Mouse (Mus musculus) lung, postnatal 36 days (tissue): ENCODE measurements around the gene D930020B18Rik.

ENCODE experiments used
- DNase-seq: peaks from one replicate; pipeline ENCODE4 v3.0.0; 2022; ENCODE audit warnings: mixed read lengths

The D930020B18Rik gene

GRCm38 (mm10) chr10:121641272-121642053 is at the start of gene D930020B18Rik:
TSS of gene D930020B18Rik (plus strand) at chr10:121641588.
- peak; percentile 44 for DNase-seq

- no peak for DNase-seq
Measured at GRCm38 (mm10) chr10:121596580-121596979, 44.8 kb upstream of the D930020B18Rik start.

GRCm38 (mm10) chr10:121601272-121601671 is 40.1 kb upstream of the D930020B18Rik start:
- no peak for DNase-seq

DNA sequence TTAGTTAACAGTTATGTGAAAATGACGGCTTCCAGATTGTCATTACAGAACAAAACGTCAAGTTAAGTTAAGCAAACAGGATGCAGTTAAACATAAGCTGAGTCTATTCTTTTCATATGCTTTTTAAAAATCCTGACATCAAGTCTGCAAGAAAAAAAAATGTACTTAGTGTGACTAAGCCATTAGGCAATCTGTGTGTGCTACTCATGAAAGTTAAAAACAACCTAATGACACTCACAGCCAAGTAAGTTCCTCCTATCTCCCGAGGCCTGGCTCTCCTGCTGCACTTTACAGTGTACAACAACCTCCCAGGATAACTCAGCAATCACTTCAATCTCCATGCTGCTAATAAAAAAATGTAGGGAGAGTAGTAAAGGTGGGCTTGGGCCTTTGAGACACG is 37.8 kb upstream of the D930020B18Rik start:
- no peak for DNase-seq

DNA sequence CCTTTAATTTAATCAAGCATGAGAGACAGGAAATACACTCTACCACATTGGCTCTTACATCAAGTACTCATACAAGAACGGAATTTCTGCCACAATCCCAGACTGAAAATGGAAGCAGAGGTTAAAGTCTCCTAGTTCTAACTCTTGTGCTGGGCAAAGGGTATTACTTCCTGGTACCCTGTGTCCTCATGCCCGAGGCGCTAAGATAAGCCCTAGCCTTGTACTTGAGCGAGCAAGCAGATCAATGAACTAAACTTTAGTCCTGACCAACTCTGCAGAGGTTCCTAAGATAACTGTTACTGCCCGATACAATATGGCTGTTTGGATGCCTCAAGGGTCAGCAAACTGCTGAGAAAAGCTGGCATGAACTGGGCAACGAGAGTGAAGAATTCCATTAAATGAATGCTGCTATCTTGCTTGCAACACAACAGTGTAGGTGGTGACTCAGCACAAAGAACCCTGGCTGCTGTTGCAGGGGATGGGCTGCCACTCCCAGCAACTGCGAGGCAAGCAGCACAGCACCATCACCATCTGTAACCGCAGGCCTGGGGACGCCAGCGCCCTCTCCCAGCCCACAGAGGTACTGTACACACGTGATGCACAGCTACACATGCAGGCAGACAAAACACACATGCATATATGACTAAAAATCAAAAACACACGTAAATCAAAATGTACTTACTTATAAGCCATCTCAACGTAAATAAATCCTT is 36.6 kb upstream of the D930020B18Rik start:
- no peak for DNase-seq

- DNase-seq = no peak
Measured at GRCm38 (mm10) chr10:121608177-121608576, 33.2 kb upstream of the D930020B18Rik start.

DNA sequence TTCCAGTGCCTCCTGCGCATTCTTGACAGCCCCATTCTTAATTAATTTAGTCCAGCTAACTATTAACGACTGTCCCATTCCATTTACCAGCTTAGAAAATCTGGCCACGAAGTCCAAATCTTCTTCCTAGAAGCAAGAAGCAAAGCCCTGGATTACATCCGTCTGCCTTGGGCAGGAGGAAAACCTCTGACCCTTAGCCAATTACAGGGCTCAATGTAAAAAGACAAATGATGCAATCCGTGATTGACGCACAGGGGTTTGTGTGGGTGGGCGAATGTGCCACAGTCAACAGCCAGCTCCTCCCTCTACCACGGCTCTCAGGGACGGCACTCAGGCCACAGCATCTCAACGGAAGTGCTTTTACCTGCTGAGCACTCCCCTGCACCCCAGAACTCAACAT is 29.8 kb upstream of the D930020B18Rik start:
- peak; percentile 46 for DNase-seq

DNA sequence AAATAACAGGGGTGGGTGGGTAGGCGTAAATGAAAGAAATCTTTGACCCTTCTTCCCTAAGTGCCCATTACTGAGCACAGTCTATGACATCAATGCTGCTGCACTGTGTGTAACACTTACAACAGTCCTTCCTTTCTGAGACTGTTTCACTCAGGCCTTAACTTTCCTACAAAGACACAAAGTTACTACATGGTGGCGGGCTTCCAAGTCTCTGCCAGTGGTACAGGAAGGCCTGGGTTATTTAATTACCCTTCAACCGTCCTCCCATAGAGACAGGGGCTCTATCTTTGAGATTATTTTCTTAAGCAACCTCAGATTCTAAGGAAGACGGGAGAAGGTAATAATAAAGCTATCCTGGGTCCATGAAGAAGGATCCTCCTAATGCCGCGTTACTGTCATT is 28.9 kb upstream of the D930020B18Rik start:
- no peak for DNase-seq

DNA sequence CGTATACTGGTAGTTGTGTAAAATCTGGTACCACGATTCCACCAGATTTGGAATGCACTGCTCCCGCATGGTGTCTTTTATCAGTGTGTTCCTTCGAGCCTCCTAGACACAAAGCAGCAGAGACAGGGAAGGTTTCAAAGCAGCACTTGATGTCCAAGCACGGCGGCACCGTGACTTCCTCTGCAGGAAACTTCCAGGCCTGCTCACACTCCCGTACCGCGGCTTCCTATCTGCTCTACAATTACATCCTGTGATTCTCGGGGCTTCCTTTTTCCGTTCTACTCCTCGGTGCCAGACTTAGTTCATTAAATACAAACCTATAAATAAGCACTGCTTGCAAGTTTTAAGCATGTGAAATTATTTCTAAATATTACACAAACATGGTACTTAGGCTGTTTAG is 27.8 kb upstream of the D930020B18Rik start:
- peak; percentile 85 for DNase-seq

DNA sequence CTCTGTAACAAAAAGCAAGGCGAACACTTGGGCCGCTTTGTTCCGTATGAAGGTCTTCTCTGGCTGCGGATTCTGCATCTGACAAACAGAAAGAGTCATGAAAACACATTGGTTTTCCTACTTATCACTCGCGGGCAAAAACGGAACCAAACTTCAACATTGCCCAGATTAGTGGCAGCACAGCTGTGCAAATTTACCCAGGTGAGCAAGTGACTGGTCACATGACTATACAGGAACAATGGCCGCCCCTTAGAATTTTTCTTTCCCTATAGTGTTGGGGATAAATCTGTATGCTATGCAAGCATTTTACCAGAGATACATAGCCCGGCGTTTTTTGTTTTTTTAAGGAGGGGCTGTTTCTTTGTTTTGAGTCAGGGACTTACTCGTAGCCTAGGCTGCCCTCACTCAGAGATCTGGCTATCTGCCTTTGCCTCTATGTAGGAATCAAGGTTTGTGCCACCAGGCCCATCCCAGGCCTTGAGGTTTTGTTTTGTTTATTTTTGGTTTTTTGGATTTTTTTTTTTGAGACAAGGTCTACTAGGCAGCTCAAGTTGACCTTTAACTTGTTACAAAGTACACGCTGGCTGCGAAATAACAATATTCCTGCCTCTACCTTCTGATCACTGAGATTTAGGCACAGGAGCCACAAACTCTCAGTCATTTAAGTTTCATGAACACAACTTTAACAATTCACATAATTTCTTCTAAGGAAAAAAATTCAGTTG is 26.1 kb upstream of the D930020B18Rik start:
- no peak for DNase-seq

- peak; percentile 18 for DNase-seq
Measured at GRCm38 (mm10) chr10:121615935-121616334, 25.5 kb upstream of the D930020B18Rik start.

- no peak for DNase-seq
Measured at GRCm38 (mm10) chr10:121622431-121622830, 19.0 kb upstream of the D930020B18Rik start.

GRCm38 (mm10) chr10:121623670-121624069 is 17.7 kb upstream of the D930020B18Rik start:
- peak; percentile 31 for DNase-seq

DNA sequence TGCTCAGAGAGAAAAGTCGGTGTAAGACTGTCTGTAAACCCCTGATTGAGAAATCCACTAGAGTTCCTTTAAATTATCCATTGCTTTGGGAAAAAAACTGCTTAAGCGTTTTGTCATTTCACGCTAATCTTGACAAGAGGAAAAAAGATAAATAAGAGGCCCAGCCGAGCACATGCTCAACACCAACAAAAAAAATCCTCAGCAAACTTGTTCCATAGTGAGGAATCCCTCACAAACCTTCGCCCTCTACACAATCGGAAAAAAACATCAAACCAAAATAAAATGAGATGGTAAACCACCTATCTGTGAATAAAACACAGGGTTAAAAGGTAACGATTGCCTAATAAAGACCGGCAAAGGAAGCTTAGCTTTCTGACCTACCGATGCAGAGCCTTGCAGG is 16.4 kb upstream of the D930020B18Rik start:
- no peak for DNase-seq

- DNase-seq = peak; percentile 41
Measured at GRCm38 (mm10) chr10:121625407-121626185, 15.8 kb upstream of the D930020B18Rik start.

DNA sequence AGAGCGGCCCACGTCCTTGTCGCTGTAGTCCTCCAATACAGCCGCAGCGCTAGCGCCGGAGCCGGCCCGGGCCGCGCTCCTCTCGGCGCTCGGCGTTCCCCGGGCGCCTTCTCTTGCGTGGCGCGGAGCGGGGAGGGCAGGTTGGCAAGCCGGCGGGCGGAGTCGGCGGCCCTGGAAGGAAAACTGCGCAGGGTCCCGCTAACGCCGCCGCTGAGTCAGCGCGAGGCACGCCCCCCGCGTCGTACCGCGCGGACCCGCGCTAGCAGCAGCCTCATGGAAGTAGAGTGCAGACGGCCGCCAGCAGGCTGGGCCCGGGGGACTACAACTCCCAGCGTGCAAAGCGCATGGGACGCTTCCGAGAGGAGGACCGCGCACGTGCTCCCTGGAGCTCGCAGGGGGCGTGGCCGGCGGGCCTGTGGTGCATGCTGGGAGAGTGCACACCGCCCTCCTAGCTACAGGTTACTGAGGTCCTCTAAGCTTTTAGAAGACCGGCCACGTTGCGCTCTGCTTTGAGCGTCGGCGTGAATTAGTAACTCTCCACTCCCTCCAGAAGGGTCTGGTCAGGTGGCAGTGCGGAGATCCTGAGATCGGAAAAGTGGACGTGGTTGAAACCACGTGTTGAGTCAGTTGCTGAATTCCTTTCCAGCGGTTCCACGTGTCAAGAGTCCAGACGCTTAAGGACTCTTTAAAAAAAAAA is 15.1 kb upstream of the D930020B18Rik start, which contains the start of gene Xpot:
Gene Xpot (minus strand): TSS at position 147 of the 697 bp plus-strand sequence.
- DNase-seq = peak; percentile 99

DNA sequence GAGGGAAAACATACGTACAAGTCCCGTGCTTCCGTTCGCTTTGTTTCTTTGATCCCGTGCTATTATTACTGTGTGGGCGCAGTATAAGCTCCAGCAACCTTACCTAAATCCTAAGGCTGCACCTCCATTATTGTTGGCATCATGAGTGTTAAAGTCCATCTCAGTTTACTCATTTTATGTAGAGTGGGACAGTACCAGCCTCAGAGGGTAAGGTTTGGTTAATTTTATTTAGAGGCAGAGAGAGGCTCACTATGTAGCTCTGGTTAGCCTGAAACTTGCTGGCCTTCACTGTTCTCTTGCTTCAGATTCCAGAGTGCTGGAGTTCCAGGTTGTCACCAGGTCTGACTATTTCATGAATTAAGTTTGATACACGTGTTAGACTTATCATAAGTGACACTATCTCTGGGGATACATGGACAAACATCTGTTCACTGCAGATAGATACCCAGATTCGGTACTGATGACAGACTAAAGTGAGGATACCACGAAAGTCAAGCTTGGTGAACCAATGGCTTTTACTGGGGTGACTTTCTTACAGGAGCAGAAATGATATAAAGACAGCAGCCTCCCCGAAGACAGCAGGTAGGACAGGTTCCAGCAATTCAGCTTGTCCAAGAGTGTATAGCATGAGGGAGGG is 14.1 kb upstream of the D930020B18Rik start:
- DNase-seq = no peak

- no peak for DNase-seq
Measured at GRCm38 (mm10) chr10:121628561-121629040, 12.8 kb upstream of the D930020B18Rik start.

DNA sequence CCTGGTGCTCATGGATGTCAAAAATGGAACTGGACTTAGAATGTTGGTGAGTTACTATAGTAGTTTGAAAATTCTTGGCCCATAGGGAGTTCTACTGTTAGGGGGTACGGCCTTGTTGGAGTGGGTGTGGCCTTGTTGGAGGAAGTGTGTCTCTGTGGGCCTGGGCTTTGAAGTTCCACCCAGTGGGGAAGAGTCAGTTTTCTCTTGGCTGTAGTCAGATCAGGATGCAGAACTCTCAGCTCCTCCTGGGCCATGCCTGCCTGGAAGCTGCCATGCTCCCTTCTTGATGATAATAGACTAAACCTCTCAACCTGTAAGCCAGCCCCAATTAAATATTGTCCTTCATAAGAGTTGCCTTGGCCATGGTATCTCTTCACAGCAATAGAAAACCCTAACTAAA is 7.2 kb upstream of the D930020B18Rik start:
- no peak for DNase-seq

DNA sequence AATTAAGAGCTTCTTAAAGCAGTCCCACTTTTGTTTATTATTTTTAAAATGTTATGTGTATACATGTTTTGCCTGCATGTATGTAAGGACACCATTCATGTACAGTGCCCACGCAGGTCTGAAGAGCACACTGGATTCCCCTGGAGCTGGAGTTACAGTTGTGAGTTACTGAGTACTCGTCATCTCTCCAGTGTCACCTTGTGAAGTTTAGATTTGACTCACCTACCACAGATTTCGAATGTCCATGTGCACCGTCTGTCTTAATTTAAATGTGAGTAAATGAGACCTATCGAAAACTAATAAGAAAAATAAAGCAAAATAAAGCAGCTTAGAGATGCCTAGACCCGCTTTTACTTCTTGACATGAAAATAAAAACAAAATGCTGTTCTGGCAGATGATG is 5.1 kb upstream of the D930020B18Rik start:
- no peak for DNase-seq

DNA sequence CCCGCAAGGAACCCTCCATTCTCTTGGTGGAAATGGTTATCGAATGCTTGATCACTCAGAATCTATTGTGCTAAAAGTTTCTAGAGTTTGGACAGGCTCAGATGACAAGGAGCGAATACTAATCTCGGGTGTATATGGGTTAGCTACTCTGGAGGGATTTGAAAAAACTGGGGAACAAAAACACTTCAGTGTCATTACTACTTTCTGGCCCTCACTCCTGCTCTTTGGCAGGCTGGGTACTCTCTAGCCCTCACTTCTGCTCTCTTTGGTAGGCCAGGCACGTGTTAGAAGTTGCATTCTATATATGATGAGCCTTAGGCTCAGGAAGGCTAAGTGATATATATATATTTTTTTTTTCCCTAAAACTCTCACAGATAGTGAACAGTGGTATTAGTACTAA is 1.8 kb upstream of the D930020B18Rik start:
- no peak for DNase-seq
